8 mouse cellular contexts compared by ENCODE assay signal in genomic region chr16:91729821-91730441, GRCm38 (mm10). TPM values are rescaled to one million over a fixed set of nuclear protein-coding genes. Genes with fewer than 3 reads are reported as not detected.
A peak's percentile ranks its signal among the peaks of the same experiment; 100 is the strongest.
DNase-seq lines count a peak whose midpoint lies in the region; ATAC-seq and TF ChIP-seq lines count a peak whose summit lies in the region.

No protein-coding gene starts in this region.

- no peak for TF ChIP-seq CTCF in spleen, adult 2 months (IDR thresholded peaks at IDR 0.05; ENCODE audit: extremely low read depth, insufficient read depth, insufficient read length, insufficient replicate concordance)
- no peak for TF ChIP-seq CTCF in forebrain, postnatal 0 days (IDR thresholded peaks at IDR 0.05; ENCODE audit: low read depth)
- TF ChIP-seq CTCF in lung, adult 2 months (IDR thresholded peaks at IDR 0.05; ENCODE audit: insufficient read depth, low read length) = no peak

- TF ChIP-seq POLR2A in spleen, adult 2 months (IDR thresholded peaks at IDR 0.05; ENCODE audit: low read depth, low read length) = no peak
- no peak for TF ChIP-seq POLR2A in lung, adult 2 months (IDR thresholded peaks at IDR 0.05; ENCODE audit: borderline replicate concordance, extremely low read depth, low read depth, low read length)

- H3K9me3 ChIP-seq in forebrain, postnatal 0 days (ENCODE audit: low read length) = no peaks in the 10 kb centered on the region
- no peaks in the 10 kb centered on the region for H3K9me3 ChIP-seq in intestine, embryonic 15.5 days

- H3K36me3 ChIP-seq in spleen, adult 2 months (ENCODE audit: control insufficient read depth, insufficient read depth, low read length) = no peaks in the 10 kb centered on the region
- no peaks in the 10 kb centered on the region for H3K36me3 ChIP-seq in forebrain, postnatal 0 days (ENCODE audit: insufficient read depth)
- H3K36me3 ChIP-seq in intestine, embryonic 15.5 days = no peaks in the 10 kb centered on the region

- under 1% methylated on average over 42 of the region's 44 CpGs for WGBS in spleen, adult 2 months
- under 1% methylated on average over 40 of the region's 44 CpGs for WGBS in forebrain, postnatal 0 days
- under 1% methylated on average over 43 of the region's 44 CpGs for WGBS in intestine, embryonic 15.5 days
- 1% methylated on average over 44 of the region's 44 CpGs for WGBS in lung, adult 2 months

- H3K27me3 ChIP-seq in spleen, adult 2 months (ENCODE audit: control insufficient read depth, insufficient read depth, low read length) = peaks cover 11% of the 10 kb centered on the region
- no peaks in the 10 kb centered on the region for H3K27me3 ChIP-seq in forebrain, postnatal 0 days (ENCODE audit: insufficient read depth, low read length)
- no peaks in the 10 kb centered on the region for H3K27me3 ChIP-seq in intestine, embryonic 15.5 days (replicated peaks)

- H3K4me1 ChIP-seq in spleen, adult 2 months (ENCODE audit: control insufficient read depth, insufficient read depth, insufficient read length) = peaks cover 4% of the 10 kb centered on the region; the same call in 1 of the 2 replicates
- H3K4me1 ChIP-seq in forebrain, postnatal 0 days (ENCODE audit: insufficient read depth) = peaks cover 30% of the 10 kb centered on the region
- peaks cover 18% of the 10 kb centered on the region for H3K4me1 ChIP-seq in intestine, embryonic 15.5 days (replicated peaks)
- H3K4me1 ChIP-seq in lung, adult 2 months (ENCODE audit: control insufficient read depth, insufficient read depth, low read length) = peaks cover 7% of the 10 kb centered on the region

- peak overlapping the region; percentile 91 for H3K4me3 ChIP-seq in spleen, adult 2 months (ENCODE audit: extremely low read depth, insufficient read depth, insufficient read length)
- H3K4me3 ChIP-seq in forebrain, postnatal 0 days (ENCODE audit: low read depth, low read length) = peak overlapping the region; percentile 88
- H3K4me3 ChIP-seq in intestine, embryonic 15.5 days (replicated peaks) = peak overlapping the region; percentile 90
- H3K4me3 ChIP-seq in lung, adult 2 months (replicated peaks; ENCODE audit: extremely low read depth, low read depth, low read length) = peak overlapping the region; percentile 78

- ATAC-seq in forebrain, postnatal 0 days = no peak
- no peak for ATAC-seq in intestine, embryonic 15.5 days

- no peak overlapping the region for H3K27ac ChIP-seq in spleen, adult 2 months (ENCODE audit: insufficient read depth, low read length)
- H3K27ac ChIP-seq in forebrain, postnatal 0 days (ENCODE audit: low read depth, low read length) = peak overlapping the region; percentile 99
- peak overlapping the region; percentile 96 for H3K27ac ChIP-seq in intestine, embryonic 15.5 days

- H3K9ac ChIP-seq in forebrain, postnatal 0 days = peak overlapping the region; percentile 85
- H3K9ac ChIP-seq in intestine, embryonic 15.5 days = peak overlapping the region; percentile 86

- DNase-seq in spleen, adult 2 months (ENCODE audit: low read depth in 1 of 2, low spot score in 2 of 2) = peak in 1 of 2 experiments; percentile 15
- DNase-seq in spleen, postnatal 14 days (ENCODE audit: low spot score in 2 of 2) = no peak
- DNase-seq in cerebellum, adult 11-12 months = peak; percentile 76
- peak; percentile 48 for DNase-seq in forebrain, postnatal 0 days
- peak; percentile 37 for DNase-seq in lung, adult 2 months
- peak; percentile 61 for DNase-seq in retina, embryonic 14.5 days (ENCODE audit: low spot score)
- no peak for DNase-seq in T-cell, adult 2 months (ENCODE audit: low spot score)

- peak overlapping the region; percentile 61 for H3K4me2 ChIP-seq in forebrain, postnatal 0 days (ENCODE audit: low read depth)
- peak overlapping the region; percentile 82 for H3K4me2 ChIP-seq in intestine, embryonic 15.5 days (replicated peaks)

RNA-seq across cellular contexts. Expression of gene Itsn1, which starts 0.8 kb away (rescaled TPM):
- polyA plus RNA-seq in spleen, adult 2 months (2012; rRNA removed) = 21.7 and 36.0 TPM in 2 replicates
- 79.2 and 90.5 TPM in 2 replicates for total RNA-seq in forebrain, postnatal 0 days (2014; rRNA removed)
- 30.1 and 43.5 TPM in 2 replicates for polyA plus RNA-seq in forebrain, postnatal 0 days (2015; fragmentation: Nextera tagmentation; extraction: Ambion mirVana)
- 16.2 and 16.4 TPM in 2 replicates for polyA plus RNA-seq in intestine, embryonic 15.5 days (2015; fragmentation: Nextera tagmentation; extraction: Ambion mirVana)
- polyA plus RNA-seq in lung, adult 2 months (2012; rRNA removed) = 18.4 and 43.7 TPM in 2 replicates

RNA-seq across cellular contexts. Expression of gene Cryzl1, which starts 1.2 kb away (rescaled TPM):
- 11.6 and 11.9 TPM in 2 replicates for polyA plus RNA-seq in spleen, adult 2 months (2012; rRNA removed)
- total RNA-seq in forebrain, postnatal 0 days (2014; rRNA removed) = 62.5 and 69.5 TPM in 2 replicates
- polyA plus RNA-seq in forebrain, postnatal 0 days (2015; fragmentation: Nextera tagmentation; extraction: Ambion mirVana) = 94.8 and 97.1 TPM in 2 replicates
- polyA plus RNA-seq in intestine, embryonic 15.5 days (2015; fragmentation: Nextera tagmentation; extraction: Ambion mirVana) = 64.1 and 68.7 TPM in 2 replicates
- polyA plus RNA-seq in lung, adult 2 months (2012; rRNA removed) = 22.3 and 29.8 TPM in 2 replicates

RNA-seq across cellular contexts. Expression of gene Donson, which starts 41.4 kb away (rescaled TPM):
- 13.1 and 22.0 TPM in 2 replicates for polyA plus RNA-seq in spleen, adult 2 months (2012; rRNA removed)
- 21.9 and 25.8 TPM in 2 replicates for total RNA-seq in forebrain, postnatal 0 days (2014; rRNA removed)
- 9.8 and 12.3 TPM in 2 replicates for polyA plus RNA-seq in forebrain, postnatal 0 days (2015; fragmentation: Nextera tagmentation; extraction: Ambion mirVana)
- polyA plus RNA-seq in intestine, embryonic 15.5 days (2015; fragmentation: Nextera tagmentation; extraction: Ambion mirVana) = 16.3 and 17.6 TPM in 2 replicates
- polyA plus RNA-seq in lung, adult 2 months (2012; rRNA removed) = 5.5 and 6.6 TPM in 2 replicates

Comparison
In these comparisons a context has a peak if more than half of its experiments do, and no peak if none do; other contexts are left out.
1. DNase-seq: peak in cerebellum, adult 11-12 months (single experiment), forebrain, postnatal 0 days (single experiment), lung, adult 2 months (single experiment) and retina, embryonic 14.5 days (single experiment); none in spleen, postnatal 14 days (0 of 2) and T-cell, adult 2 months (single experiment).
2. Peak in every context shown above with its lines, with median percentiles within 50 percentile points of each other: H3K4me3 ChIP-seq.